Mouse (Mus musculus): Measurements from ENCODE around the gene Atp8a2. TPM values are rescaled to one million over a fixed set of nuclear protein-coding genes. Genes with fewer than 3 reads are reported as not detected.

Atp8a2 gene
- total RNA-seq, 2 experiments from 2014 or later, result 3.4 to 5.6 TPM

- DNase-seq (ENCODE audit: low spot score in 2 of 2), result no peak
Observed at GRCm38 (mm10) chr14:60163367-60163766, 33.6 kb downstream of the Atp8a2 start.

DNA sequence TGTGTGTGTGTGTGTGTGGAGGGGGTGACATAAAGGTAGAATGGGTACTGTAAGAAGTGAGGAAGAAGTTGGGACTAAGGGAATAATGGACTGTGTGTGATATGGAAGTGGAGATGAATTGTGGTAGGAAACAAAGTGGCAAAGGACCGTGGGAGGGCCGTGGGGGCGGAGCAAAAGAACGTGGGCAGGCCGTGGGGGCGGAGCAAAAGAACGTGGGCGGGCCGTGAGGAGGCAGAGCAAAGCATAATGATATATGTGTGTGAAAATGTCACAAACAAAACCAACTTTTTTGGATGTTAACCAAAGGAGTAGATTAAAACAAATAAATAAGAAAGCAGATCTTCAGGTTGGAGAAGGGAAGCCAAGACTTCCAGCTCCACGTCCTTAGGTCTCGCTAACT is 44.6 kb downstream of the Atp8a2 start:
- no peak for DNase-seq (ENCODE audit: low spot score in 2 of 2)

- DNase-seq (ENCODE audit: low spot score in 2 of 2), result no peak
Observed at GRCm38 (mm10) chr14:60148893-60149292, 48.1 kb downstream of the Atp8a2 start.

DNA sequence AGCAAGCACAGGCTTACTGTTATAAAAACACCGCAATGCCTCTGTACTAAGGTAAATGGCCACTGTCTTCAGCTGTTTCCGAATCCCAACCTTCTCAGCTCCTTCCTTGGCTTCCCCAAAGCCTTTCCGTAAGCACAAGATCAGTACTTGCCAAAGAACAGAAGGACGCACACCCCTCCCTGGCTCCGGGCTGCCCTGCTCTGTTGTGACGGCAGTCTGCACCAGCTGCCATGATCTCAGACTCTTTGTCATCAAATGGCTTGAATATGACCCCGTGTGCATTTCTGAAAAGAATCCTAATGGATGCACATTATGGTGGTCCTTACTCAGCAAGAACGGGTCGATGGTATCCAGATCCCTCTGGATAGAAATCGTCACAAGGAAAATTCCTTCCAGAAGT is 53.7 kb downstream of the Atp8a2 start:
- DNase-seq (ENCODE audit: low spot score in 2 of 2), result no peak

DNA sequence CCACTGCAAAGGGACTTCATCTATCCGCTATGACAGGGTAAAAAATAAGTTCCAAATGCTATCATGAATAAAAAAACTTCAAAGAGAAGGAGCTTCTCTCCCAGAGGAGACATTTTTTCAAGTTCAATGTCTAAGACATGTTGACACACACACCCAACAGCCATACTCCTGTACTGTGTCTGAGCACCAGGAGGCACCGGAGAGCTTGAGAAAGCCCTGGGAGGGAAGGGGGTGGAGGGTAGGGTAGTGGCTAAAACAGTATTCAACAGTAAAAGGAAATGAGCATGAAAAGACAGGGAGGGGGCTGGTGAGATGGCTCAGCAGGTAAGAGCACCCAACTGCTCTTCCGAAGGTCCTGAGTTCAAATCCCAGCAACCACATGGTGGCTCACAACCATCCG is 58.6 kb downstream of the Atp8a2 start:
- no peak for DNase-seq (ENCODE audit: low spot score in 2 of 2)

GRCm38 (mm10) chr14:60137812-60138211 is 59.2 kb downstream of the Atp8a2 start:
- DNase-seq (ENCODE audit: low spot score in 2 of 2), result no peak

- DNase-seq (ENCODE audit: low spot score in 2 of 2), result no peak
Observed at GRCm38 (mm10) chr14:60135801-60136200, 61.2 kb downstream of the Atp8a2 start.

DNA sequence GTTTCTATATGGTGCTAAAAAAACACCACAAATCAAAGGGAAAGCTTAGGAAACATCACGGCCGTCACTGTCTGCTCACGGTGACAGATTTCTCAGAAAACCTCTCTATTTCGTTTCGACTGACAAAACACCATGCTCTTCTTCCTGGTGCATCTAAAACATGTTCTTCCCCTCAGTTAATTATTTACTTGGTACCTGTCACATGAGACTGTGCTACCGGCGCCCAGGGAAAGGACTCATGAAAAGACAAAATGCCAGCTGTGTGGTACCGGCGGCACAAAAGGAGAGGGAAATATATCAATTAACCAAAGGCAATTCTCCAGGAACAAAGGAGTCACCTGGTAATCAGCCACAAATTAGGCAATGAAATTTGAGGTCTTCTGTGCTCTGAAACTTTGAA is 62.3 kb downstream of the Atp8a2 start:
- DNase-seq (ENCODE audit: low spot score in 2 of 2), result no peak

DNA sequence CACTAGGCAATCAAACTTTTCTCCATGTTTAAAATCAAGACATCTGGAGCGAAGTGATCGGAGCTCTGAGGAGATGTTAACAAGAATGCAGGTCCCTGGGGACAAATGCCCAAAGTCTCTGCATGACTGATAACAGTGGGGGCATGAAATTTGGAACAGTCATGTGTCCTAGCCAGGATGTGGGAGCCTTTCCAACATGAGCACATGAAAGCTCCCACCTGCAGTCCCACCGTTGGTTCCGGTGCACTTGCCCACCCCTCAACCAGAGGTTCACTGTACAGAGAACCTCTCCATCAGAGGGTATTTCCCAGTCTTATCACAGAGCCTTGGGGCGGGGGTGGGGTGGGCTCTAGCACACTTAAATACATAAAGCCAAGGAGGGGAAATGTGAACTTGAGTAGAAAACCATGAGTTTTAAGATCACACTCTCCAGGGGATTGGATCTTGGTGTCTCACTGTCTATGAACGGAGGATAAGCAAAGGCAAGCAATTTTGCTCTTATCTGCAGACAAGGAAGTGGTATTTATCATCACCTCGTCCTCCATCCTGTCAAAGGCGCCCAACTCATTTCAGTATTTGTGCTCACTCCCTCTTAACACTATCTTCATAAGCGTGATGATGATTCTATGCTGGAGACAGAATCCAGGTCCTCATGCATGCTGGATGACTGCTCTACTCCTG is 65.6 kb downstream of the Atp8a2 start:
- no peak for DNase-seq (ENCODE audit: low spot score in 2 of 2)

DNA sequence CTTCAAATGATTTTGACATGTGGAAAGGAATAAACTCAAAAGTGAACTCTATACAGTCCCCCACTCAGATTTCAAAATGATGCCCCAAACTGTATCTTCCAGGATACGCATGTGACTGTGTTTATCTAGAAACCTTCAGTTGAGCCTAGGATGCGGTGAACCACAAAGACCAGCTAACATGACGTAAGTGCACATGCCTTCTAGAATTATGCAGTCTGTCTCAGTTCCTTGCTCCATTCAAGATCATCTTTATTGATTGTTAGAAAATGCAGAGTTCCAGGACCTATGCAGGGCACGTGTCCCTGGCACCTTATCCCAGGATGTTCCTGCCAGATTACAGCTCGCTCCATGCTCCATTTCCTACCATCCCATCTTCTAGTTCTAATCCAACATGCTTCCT is 67.4 kb downstream of the Atp8a2 start:
- no peak for DNase-seq (ENCODE audit: low spot score in 2 of 2)

GRCm38 (mm10) chr14:60125202-60125601 is 71.8 kb downstream of the Atp8a2 start:
- no peak for DNase-seq (ENCODE audit: low spot score in 2 of 2)

DNA sequence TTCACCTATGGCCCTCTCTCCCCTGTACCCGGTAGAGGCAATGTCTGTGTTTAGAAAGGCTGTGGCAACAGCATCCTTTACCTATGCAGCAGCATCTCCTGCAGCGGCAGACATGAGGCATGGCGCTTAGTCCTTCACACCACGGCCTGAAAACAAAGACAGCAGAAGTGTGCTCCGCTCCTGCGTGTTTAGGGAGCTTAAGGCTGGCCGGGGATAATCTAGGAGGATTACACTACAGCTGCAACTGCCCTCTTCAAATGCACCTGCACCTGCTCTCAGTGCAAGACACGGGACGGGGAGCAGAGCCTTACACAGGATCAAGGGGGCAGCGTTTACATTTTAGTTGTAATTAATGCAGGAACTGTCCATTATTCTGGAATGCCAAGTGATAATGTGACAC is 75.4 kb downstream of the Atp8a2 start:
- DNase-seq (ENCODE audit: low spot score in 2 of 2), result no peak

DNA sequence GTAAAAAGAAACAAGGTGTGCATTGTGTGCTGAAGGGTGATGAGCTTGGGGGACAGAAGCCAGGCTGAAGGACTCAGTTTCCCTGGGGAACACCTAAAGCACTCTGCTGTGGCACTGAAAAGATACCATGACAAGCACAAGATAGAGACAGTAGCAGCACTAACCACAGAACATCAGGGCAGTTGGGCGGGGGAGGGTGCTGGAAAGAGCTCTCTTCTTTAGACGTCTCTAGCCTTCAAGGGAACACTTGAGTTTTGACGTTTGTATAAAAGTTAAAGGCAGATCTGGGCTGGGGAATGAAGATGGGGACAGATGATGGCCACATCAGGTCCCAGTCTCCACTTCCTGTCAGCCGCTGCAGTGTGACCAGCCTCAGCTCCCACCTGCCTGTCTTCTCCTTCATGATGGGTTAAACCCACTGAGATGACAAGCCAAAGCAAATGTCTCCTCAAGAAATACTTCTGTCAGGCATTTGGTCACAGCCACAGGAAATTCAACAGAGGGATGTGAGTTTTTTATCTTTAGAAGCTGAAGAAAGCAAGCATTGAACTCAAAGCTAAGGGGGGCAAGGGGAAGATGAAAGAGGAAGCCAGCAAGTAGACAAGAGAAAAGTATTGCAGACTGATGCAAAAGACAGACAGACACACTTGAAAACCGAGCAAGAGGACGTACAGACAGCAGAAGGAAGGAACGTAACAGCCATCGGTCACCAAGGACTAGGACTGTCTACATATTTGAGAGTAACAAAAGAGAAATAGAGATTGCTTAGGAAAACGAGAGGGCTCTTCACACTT is 79.0 kb downstream of the Atp8a2 start:
- DNase-seq (ENCODE audit: low spot score in 2 of 2), result no peak

DNA sequence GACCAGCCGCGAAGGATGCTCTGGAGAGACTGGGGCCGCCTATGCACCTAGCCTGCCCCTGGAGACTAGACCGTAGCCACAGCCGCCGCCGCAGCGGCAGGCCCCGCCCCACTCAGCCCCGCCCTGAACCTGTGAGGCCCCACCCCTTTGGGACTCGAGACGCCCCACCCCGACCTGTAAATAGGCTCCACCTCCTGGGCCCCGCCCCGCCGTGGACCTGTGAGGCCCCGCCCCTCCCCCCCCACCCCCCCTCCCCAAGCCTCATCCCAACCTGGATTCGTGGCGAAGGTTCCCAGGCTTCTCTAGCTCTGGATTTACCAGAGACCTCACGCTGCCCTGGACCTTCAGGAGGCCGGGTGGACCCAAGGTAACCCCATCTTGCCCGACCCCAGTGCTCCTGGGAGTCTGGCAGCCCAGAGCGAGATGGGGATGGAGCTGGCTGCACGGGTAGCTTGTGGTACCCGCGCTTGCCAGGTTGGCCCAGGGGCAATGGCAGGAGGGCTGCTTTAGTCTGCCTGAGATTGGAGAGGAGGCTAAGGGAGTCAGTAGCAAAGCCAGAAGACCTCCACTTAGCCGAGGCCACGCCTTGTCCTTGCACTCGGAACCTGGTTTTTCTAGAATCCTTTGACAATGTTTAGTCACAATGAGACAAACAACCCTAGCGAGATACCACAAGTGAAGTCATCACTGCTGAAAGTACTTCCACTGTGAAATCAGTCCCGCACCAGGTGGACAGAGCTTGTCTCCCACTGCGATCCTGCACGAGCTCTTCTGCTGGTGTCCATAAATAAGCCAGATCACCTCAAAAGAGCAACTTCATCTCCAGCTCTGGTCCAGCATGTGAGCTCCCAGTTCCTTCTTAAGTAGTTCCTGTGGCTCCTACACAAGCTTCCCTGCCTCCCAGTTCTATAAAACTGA is 109.9 kb downstream of the Atp8a2 start:
- DNase-seq (ENCODE audit: low spot score in 2 of 2), result peak in 1 of 2 experiments; percentile 3

DNA sequence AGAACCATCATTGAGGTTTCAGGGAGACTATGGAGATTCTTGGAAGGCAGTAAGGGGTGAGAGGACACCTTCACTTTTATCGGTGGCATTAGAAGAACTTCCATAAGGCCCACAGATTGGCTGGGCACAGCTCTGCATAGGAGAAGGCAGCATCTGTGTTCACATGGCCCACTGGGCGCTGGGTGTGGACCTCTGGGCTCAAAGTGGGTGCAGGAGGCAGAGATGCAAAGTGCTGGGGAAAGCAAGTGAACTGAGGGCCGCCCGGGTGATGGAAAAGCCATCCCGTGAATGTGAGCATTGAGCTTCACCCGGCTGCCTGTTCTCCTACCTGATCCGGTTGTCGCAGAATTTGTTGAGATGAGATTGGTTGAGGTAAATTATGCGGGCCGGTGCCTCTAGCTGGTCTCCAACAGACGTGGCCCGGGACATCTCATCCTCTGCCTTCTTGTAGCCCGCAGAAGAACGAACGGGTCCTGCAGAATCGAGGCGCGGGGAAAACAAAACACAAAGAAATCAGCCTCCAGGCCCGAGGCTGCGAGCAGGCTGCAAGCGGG is 110.6 kb downstream of the Atp8a2 start:
- DNase-seq (ENCODE audit: low spot score in 2 of 2), result no peak

GRCm38 (mm10) chr14:60082771-60083170 is 114.2 kb downstream of the Atp8a2 start:
- no peak for DNase-seq (ENCODE audit: low spot score in 2 of 2)

GRCm38 (mm10) chr14:60072496-60072895 is 124.5 kb downstream of the Atp8a2 start:
- no peak for DNase-seq (ENCODE audit: low spot score in 2 of 2)

DNA sequence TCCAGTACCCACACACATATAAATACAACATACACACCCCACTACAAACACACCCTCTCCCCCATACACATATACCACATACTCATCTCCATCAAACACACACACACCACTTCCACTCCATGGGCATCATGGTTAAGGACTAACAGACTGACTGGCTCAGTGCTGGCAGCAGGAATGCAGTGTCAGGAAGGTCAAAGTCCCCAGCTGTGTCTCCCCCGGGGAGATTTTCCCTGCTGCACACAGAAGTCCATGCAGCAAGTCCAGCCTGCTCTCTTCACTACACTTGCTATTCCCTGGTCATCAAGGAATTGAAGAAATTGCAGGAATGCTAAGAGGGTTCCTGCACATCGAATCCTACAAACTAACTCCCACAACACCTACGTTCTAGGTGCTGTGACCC is 131.8 kb downstream of the Atp8a2 start:
- DNase-seq (ENCODE audit: low spot score in 2 of 2), result no peak

DNA sequence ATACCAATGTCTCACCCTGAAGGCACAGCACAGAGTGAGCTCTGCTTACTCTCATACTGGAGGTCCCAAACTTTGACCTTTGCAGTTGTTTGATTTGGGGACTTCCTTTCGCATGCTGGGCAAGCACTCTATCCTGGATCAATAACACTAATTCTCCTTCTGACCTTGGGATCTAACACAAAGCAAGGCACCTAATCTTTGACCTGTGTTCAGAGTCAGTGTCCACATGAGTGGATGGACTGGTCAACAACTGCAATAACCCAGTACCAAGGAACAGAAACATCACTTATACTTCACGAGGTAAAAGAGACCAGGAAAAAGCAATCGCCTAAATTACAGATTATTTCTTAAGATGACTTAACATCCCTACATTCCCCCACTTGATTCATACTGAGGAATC is 136.0 kb downstream of the Atp8a2 start:
- no peak for DNase-seq (ENCODE audit: low spot score in 2 of 2)

DNA sequence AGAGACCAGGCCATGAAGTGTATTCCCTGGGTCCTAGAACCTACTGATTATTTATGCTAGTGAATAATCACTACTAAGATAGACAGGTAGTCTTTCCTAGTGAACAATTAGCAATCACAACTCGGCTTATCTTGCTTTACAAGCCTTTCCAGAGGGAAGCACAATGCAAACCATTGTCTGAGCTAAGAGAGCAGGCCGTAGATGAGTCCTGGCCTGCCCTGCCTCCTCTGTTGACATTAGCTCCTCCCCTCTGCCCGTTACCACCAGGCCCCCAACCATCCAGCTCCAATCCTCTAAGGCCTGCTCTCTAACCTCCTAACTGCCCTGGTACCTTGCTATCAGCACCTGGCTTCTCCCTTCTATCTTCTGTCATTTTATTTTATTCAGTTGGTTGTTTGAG is 138.1 kb downstream of the Atp8a2 start:
- DNase-seq (ENCODE audit: low spot score in 2 of 2), result no peak

GRCm38 (mm10) chr14:60055231-60055630 is 141.7 kb downstream of the Atp8a2 start:
- DNase-seq (ENCODE audit: low spot score in 2 of 2), result no peak

All from adrenal gland, postnatal 4 days (tissue).